Mouse (Mus musculus) layer of hippocampus, adult 9-10 months (tissue): ENCODE measurements around the gene Slc11a2.
"Not testable (repeated sequence)": the region's sequence is repeated elsewhere in the genome, so short reads cannot be mapped to it uniquely, and the experiment has no call there.

Experiments
- DNase-seq: peaks from one replicate; pipeline ENCODE4 v3.0.0; 2022; ENCODE audit warnings: low spot score

Gene Slc11a2

DNA sequence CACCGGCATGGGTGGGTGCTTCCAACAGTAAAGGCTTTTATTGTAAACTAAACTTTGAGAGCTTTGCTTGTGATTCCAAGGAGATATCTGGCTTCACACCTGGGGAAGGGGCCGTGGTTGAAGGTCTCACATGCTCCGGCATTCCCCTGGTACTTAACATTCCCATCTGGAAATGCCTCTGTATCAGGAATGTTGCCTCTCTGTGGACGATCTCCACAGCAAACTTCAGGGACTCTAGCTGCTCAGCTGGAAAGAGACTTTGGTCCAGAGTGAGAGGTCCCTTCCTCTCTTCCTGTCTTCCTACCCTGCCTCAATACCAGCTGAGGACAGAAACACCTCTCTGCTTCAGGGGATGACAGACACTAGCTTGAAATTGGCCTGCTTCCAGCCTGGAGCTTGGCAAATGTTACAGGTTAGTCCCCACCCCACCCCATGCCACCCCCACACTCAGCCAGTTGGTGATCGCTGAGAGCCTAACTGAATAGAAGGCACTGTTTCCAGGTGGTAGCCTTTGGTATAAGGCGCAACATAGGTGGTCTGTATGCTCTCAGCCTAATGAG, 73.3 kb downstream of the Slc11a2 start:
- DNase-seq = no peak

DNA sequence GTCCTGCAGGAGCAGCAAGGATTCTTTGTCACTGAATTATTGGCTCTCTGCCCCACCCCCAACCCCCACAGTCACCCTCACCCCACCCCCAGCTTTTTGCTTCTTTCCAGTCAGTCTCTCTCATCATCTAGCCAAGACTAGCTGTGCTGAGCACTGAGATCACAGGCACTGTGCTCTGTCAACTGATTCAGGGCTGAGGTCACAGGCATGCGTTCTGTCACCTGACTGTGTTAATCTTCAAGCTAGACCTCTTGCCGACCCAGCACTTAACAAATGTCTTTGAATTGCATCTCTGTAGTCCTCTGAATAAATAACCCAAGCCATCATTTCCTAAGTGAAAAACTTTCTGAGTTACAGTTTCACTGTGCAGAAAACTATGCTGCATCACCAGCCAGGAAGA, 75.4 kb downstream of the Slc11a2 start:
- DNase-seq = no peak

DNA sequence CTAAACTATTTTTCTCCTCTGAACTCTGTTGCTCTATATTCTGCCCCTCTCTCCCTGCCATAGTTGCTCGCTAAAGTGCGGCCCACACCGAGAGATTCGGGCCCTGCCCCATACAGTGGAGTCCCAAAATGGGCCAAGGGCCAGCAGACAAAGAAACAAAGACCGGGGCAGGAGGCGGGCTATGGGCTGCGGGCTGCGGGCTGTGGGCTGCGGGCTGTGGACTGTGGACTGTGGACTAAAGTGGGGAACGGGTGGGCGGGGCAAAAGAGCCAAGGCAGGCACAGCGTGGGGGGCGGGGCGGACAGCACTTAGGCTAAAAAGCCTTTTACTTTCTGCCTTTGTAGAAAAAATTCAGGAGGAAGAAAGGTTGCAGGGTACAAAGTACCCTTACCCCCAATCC, 78.1 kb downstream of the Slc11a2 start:
- no peak for DNase-seq

DNA sequence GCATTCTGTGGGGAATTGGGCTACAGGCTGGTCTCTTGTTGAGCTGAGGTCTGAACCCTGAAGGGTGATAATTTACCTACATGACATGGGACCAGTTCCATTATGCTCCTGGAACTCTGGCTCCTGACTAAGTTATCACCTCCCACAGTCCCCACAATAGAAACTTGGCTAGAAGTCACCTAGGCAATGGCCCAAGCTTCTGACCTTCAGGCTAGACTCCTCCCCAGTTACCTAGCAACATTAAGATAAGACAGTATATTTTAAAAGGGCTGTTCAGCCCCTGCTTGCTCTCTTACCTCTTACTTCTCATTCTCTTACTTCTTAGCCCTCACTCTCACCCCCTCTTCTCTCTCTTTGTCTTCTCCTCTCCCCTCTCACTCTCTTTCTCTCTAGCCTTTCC, 79.4 kb downstream of the Slc11a2 start:
- no peak for DNase-seq

DNA sequence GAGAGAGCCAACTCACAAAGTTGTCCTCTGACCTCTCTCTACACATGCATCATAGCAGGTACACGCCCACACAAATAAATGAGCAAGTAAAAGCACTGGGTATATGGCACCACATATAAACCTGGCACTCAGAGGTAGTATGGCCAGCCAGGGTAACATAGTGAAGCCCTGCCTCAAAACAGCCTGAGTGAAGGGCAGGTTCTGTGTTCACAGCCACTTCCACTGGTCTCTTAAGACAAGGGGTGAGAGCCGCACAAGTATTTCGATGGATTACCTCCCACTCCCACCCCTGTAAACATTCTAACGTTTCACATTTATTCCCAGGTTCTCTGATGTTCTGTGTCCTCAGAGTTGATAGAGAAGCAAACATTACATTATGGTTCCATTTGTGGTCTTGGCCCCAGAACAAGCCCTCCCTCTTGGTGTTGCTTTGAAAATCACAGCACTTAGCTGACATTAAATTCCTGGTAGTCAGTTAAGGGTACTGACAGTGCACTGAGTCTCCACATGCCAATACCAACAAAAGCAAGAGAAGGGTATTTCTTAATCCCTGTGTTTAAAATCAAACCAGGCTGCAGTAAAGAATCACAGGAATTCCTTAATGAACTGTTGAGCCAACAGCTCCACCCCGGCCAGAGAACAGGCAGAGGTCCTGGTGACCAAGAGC, 83.4 kb downstream of the Slc11a2 start:
- not testable (repeated sequence) for DNase-seq
